Mouse (Mus musculus) frontal cortex, postnatal 36 days (tissue): Measurements from ENCODE around the gene Ankrd39.
A peak's percentile ranks its signal among the peaks of the same experiment; 100 is the strongest.

Experiments
- DNase-seq, 2 experiments: peaks; one replicate each; pipeline ENCODE4 v3.0.0; 2022; ENCODE audit warnings: low spot score in 2 of 2

Ankrd39 gene

DNA sequence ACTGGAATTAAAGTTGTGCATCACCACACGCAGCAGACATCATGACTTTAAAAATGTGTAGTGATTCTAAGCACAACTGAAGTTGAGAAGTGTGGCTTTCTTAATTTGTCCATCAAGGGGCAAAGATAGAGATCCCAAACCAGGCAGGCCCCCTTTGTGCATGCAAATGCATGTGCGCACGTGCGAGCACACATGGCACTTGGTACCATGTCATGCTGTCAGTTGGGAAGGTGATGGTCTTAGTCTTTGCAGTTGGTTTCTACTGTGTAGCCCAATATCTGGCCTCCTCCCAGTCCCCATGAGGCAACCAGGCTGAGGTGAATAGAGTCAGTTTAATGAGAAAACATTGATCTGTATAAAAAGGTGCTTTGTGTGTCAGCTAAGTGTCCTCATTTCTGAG lies 17.4 kb downstream of the Ankrd39 start:
- DNase-seq = no peak

DNA sequence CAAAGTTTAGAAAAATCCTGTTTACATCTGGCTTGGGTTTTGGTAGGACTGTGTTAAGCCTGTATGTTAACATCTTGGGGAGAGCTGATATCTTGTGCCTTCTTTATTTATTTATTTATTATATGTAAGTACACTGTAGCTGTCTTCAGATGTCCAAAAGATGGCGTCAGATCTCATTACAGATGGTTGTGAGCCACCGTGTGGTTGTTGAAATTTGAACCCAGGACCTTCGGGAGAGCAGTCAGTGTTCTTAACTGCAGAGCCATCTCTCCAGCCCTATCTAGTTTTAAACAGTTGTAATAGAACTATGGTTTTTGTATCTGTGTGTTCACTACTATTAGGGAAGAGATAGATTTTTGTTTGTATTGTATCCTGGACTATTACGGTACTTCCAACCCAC lies 18.0 kb downstream of the Ankrd39 start:
- no peak for DNase-seq

DNA sequence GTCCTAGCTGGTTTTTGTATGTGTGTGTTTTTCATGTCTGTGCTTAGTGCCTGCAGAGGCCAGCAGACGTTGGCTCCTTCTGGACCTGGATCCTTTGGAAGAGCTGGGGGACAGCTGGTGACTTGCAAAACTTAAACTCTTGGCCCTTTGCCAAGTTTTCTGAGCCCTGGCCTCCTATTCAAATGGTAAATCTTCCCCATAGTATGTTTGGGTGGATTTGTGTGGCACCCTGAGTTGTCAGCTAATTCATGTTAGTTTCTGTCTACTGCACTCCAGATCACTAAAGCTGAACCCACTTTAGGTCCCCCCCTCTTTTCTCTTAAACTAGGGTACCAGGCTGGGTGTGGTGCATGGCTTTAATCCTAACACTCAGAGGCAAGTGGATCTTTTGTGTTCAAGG lies 18.9 kb downstream of the Ankrd39 start:
- no peak for DNase-seq

- DNase-seq = no peak
Measured at GRCm38 (mm10) chr1:36526903-36527302, 20.3 kb downstream of the Ankrd39 start.

DNA sequence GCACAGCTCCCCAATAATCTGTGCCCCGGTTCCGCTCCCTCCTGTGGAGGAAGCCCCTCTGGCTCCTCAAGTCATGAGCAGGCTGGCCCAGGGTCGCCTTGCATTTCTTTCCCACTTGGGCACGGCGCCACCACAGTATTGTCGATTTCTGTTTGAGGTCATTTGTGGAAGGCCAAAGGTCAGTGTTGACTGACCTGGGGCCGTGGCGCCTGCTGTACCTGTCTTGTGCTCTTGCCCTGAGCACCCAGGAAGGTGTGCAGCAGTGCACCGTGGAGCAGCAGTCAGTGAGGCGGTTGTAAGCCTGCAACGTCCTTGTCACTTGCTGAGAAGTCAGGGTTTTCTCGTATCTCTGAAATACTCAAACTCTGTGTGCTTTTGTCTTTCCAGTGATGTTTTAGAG lies 21.5 kb downstream of the Ankrd39 start:
- no peak for DNase-seq

- no peak for DNase-seq
Measured at GRCm38 (mm10) chr1:36524058-36524457, 23.2 kb downstream of the Ankrd39 start.

DNA sequence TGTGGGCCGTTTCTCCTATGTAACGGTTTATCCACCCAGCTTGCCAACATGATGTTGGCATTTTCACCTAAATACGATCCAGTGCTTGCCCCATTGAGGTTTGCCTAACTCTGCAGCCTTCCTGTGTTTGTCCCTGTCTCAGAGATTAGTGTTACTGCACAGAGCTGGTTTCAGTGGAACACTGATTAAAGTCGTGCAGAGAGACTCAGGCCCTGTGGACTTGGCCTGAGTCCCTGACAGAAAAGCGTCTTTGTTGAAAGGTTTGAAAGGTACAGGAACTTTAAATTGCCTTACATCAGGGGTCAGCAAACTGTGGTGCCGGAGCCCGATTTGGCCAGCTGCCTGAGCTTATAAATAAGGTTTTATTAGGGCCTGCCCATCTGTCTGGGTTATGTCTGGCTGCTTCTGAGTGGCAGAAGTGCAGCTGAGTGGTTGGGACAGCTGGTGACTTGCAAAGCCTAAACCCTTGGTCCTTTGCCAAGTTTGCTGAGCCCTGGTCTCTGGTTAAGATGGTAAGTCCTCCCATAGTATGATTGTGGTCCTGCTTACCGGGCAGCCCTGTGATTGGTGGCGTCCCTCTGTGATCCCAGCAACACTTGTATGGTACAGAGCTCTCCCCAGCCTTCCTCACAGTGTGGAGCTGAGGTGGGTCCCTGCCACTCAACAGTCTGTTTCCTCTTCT lies 23.8 kb downstream of the Ankrd39 start:
- DNase-seq = no peak

- no peak for DNase-seq
Measured at GRCm38 (mm10) chr1:36522210-36522609, 25.0 kb downstream of the Ankrd39 start.

- DNase-seq = no peak
Measured at GRCm38 (mm10) chr1:36519626-36520025, 27.6 kb downstream of the Ankrd39 start.

DNA sequence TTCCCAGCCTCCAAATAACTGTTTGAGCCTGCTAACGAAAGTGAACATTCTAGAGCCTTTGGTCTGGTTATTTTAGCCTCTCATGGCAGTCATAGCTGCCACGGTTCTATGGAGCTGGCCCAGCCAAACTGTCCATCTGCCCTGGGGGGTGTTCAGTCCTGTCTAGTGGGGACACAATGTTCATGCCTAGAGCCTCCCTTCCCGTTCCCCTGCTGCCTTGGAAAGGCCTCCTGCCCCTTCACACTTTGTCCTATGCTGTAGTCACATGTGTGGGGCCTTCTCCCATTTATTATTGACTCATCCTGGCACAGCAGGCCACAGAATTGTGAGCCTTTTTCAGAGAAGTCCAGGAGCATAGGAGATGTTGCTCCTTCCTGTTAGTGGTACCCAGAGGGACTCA lies 29.0 kb downstream of the Ankrd39 start:
- DNase-seq = no peak

GRCm38 (mm10) chr1:36513718-36514117 lies 33.5 kb downstream of the Ankrd39 start:
- no peak for DNase-seq

- peak in 1 of 2 experiments; percentile 39 for DNase-seq
Measured at GRCm38 (mm10) chr1:36513310-36513709, 33.9 kb downstream of the Ankrd39 start.

DNA sequence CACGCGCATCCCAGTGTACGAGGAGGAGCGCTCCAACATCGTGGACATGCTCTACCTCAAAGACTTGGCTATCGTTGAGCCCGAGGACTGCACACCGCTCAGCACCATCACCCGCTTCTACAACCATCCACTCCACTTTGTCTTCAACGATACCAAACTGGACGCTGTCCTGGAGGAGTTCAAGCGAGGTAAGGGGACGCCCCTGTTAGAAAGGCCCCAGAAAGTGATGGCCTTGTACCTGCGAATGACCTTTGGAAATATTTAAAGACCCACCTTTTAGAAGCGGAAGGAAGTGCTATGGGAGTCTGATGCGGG lies 34.3 kb downstream of the Ankrd39 start:
- DNase-seq = no peak

DNA sequence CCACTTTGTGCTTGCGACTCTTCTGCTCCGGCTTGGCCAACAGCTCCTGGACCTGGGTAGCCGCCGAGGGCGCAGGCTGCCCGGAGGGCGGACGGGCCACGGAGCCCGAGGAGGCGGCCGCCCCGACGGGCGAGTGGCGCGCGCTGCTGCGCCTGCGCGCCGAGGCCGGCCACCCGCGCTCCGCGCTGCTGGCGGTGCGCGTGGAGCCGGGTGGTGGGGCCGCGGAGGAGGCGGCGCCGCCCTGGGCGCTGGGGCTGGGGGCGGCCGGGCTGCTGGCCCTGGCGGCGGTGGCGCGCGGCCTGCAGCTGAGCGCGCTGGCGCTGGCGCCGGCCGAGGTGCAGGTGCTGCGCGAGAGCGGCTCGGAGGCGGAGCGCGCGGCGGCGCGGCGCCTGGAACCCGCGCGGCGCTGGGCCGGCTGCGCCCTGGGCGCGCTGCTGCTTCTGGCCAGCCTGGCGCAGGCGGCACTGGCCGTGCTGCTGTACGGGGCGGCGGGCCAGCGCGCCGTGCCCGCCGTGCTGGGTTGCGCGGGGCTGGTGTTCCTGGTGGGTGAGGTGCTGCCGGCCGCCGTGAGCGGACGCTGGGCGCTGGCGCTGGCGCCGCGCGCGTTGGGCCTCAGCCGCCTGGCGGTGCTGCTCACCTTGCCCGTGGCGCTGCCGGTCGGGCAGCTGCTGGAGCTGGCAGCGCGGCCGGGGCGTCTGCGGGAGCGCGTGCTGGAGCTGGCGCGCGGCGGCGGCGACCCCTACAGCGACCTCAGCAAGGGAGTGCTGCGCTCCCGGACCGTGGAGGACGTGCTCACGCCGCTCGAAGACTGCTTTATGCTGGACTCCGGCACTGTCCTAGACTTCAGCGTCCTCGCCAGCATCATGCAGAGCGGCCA lies 34.9 kb downstream of the Ankrd39 start:
- DNase-seq = peak; percentile 53 to 55

- peak; percentile 99 for DNase-seq
Measured at GRCm38 (mm10) chr1:36511289-36512021, 35.8 kb downstream of the Ankrd39 start, which contains the start of gene Cnnm3. TSS of gene Cnnm3 (plus strand) at chr1:36511867.

DNA sequence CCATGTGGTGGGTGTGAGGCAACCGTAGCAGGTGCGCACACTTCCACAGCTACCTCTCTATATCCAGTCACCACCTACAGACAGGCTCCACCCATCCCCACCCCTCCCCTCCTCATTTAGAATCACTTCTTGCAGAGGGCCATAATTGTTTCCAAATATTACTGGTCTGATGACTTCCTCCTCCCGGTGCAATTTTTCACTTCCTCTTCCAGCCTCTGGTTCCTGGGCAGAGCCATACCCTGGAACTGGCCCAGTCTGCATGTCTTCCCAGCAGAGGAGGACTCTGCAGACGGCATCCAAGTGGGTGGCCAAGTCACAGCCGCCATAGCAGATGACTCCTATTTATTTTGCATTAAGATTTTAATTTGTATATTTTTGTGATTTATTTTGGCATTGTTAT lies 39.0 kb downstream of the Ankrd39 start:
- no peak for DNase-seq

DNA sequence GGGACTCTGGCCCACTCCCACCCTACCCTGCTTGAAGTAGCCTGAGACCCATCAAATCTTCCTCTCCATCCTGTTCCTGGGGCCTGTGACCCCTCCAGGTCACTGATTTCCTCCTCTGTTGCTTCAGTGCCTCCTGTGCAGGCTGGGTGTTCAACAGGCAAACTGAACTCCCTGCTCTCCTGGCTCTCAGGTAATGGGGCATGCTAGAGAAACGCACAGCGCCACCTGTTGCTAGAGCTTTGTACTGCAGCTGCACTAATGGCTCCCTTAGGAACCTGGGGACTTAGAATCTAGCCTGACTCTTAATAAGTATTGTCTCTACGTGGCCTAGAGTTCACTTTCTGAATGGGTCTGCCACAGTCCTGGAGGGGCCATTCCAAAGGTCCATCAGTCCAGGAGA lies 46.0 kb downstream of the Ankrd39 start:
- peak; percentile 73 to 74 for DNase-seq

DNA sequence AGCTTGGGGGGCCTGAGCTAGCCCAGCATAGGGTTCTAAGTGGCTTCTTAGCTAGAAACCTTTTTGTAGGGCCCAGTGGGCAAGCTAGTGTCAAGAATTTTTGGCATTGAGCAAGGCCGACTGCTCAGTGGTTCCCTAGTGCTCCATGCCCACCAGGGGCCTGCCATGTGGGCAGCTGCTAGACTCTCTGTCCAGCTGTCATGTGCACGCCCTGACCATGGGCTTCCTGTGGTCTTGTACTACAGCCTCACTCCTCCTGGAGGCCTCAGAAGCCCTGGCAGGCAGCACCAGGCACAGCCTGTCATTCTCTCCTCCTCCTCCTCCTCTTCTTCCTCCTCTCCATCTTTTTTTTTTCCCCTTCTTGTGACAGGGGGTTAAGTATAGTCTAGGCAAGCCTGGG lies 49.9 kb downstream of the Ankrd39 start:
- no peak for DNase-seq

GRCm38 (mm10) chr1:36496719-36497118 lies 50.5 kb downstream of the Ankrd39 start:
- DNase-seq = no peak

DNA sequence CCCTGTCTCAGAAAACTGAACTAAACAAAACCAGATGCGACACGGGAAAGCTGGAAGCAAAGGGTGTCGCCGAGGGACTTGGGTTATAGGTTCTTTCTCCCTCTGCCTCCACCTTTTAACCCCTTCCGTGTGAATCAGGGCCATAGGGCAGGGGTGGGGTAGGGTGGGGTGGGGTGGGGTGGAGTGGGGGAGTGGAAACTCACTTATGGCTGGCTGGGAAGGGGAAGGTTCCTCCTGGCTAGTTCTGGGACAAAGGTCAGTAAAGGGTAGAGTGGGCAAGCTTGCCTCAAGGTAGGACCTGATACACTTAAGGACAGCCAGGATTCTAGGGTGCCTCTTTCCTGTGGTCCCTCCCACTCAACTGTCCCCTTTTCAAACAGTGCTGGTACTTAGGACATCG lies 53.9 kb downstream of the Ankrd39 start:
- DNase-seq = no peak

GRCm38 (mm10) chr1:36492416-36493139 lies 54.7 kb downstream of the Ankrd39 start:
- DNase-seq = no peak

DNA sequence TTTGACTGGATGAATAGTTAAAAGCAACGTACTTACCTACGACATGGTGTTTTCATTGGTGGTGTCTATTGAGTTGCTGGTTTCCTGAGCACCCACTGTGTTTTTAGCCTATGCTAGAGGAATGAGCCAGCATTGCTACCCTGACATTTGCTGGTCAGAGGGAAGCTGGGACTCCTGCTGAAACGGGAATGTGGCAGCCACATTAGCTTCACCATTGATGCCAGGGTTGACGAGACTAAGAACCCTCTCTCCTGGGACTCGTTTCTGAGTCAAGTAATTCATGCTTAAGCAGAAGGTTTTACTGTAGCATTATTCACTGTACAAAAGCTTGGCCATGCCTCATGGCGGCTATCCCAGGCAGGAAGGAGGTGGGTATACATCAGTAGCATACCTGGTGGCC lies 57.6 kb downstream of the Ankrd39 start:
- DNase-seq = no peak
